Mouse (Mus musculus) heart, embryonic 16.5 days (tissue): ENCODE measurements around the gene Fem1b. TPM values are rescaled to one million over a fixed set of nuclear protein-coding genes. Genes with fewer than 3 reads are reported as not detected.
"Not testable (repeated sequence)": the region's sequence is repeated elsewhere in the genome, so short reads cannot be mapped to it uniquely, and the experiment has no call there.

Experiments
- ATAC-seq: fragments of 200-750 bp; cut with Nextera tagmentation; replicated peaks from 2 replicates; pipeline ENCODE4 v1.8.0; 2017; ENCODE audit warnings: moderate number of reproducible peaks; ENCODE audit not compliant: insufficient read depth, low FRiP score; ENCODE audit errors: extremely low read depth
- H3K27ac ChIP-seq: fragments of 300-500 bp; sonication (generic); 2 replicates; pipeline ENCODE4 v1.5.1; 2014; ENCODE audit warnings: mild to moderate bottlenecking, low read length, control low read depth, moderate library complexity
- H3K27me3 ChIP-seq: fragments of 300-500 bp; sonication (generic); 2 replicates; pipeline ENCODE4 v1.6.1; 2014; ENCODE audit warnings: low read length, mixed read lengths; ENCODE audit not compliant: control insufficient read depth, insufficient read depth
- H3K36me3 ChIP-seq: fragments of 300-500 bp; sonication (generic); 2 replicates; pipeline ENCODE4 v1.6.1; 2014; ENCODE audit not compliant: control insufficient read depth, insufficient read depth
- H3K4me1 ChIP-seq: fragments of 300-500 bp; sonication (generic); 2 replicates; pipeline ENCODE4 v1.6.1; 2014; ENCODE audit warnings: low read length, mixed read lengths; ENCODE audit not compliant: control insufficient read depth, insufficient read depth
- H3K4me2 ChIP-seq: fragments of 300-500 bp; sonication (generic); 2 replicates; pipeline ENCODE4 v1.6.1; 2014; ENCODE audit warnings: low read depth, mild to moderate bottlenecking, control low read depth, low read length
- H3K4me3 ChIP-seq: fragments of 300-500 bp; sonication (generic); 2 replicates; pipeline ENCODE4 v1.5.1; 2014; ENCODE audit warnings: mild to moderate bottlenecking, control low read depth, low read length
- H3K9ac ChIP-seq: fragments of 300-500 bp; sonication (generic); 2 replicates; pipeline ENCODE4 v1.6.1; 2014; ENCODE audit warnings: low read length, control low read depth
- H3K9me3 ChIP-seq: fragments of 300-500 bp; sonication (generic); replicated peaks from 2 replicates; pipeline ENCODE4 v1.6.1; 2016; ENCODE audit warnings: low read length; ENCODE audit not compliant: control insufficient read depth
- WGBS: fragments of 180-500 bp; shearing (Covaris S2); extraction: QIAGEN DNeasy Blood & Tissue Kit; methylation state at CpG from one replicate; pipeline ENCODE4 v1.1.7; 2014; 5-methylcytosine and 5-hydroxymethylcytosine counted together
- polyA plus RNA-seq: library from polyadenylated mRNA; unstranded; fragments of >200 nt; fragmentation: Nextera tagmentation; extraction: Ambion mirVana; gene quantifications from 2 replicates; pipeline ENCODE4 v1.2.1, GENCODE M21; 2015

Fem1b gene
- polyA plus RNA-seq, 1 experiment from 2014 or later, result 12.1 TPM

GRCm38 (mm10) chr9:62799218-62799617 is 12.5 kb downstream of the Fem1b start:
- not testable (repeated sequence) for H3K4me3 ChIP-seq, H3K27ac ChIP-seq, H3K9me3 ChIP-seq, H3K4me1 ChIP-seq, H3K9ac ChIP-seq, ATAC-seq, H3K4me2 ChIP-seq, H3K27me3 ChIP-seq, H3K36me3 ChIP-seq
- 83% methylated on average over 2 of the region's 2 CpGs for WGBS

- 90% methylated on average over 12 of the region's 12 CpGs for WGBS
- H3K27me3 ChIP-seq, result no peaks in the 10 kb centered on the region
- no peak for ATAC-seq
- no peaks in the 10 kb centered on the region for H3K36me3 ChIP-seq
- no peak overlapping the region for H3K4me2 ChIP-seq
- H3K9ac ChIP-seq, result no peak overlapping the region
- H3K4me1 ChIP-seq, result no peaks in the 10 kb centered on the region
- no peaks in the 10 kb centered on the region for H3K9me3 ChIP-seq
- H3K4me3 ChIP-seq, result no peak overlapping the region
- H3K27ac ChIP-seq, result no peak overlapping the region
These were observed 21.9 kb downstream of the Fem1b start for GRCm38 (mm10) chr9:62789856-62790255.

- Histone ChIP-seq H3K36me3 (no peaks in the 10 kb centered on the region), H3K4me3 (no peak overlapping the region), H3K27ac (no peak overlapping the region), H3K27me3 (no peaks in the 10 kb centered on the region), H3K9ac (no peak overlapping the region), H3K4me1 (peaks cover 9% of the 10 kb centered on the region), H3K9me3 (no peaks in the 10 kb centered on the region; the same call in 1 of the 2 replicates), H3K4me2 (no peak overlapping the region)
- no peak for ATAC-seq
- WGBS, result 77% methylated on average over 5 of the region's 5 CpGs
These were observed 25.0 kb downstream of the Fem1b start for GRCm38 (mm10) chr9:62786721-62787120.

GRCm38 (mm10) chr9:62784233-62784632 is 27.5 kb downstream of the Fem1b start:
- H3K9ac ChIP-seq, result no peak overlapping the region
- H3K27me3 ChIP-seq, result no peaks in the 10 kb centered on the region
- no peak overlapping the region for H3K4me2 ChIP-seq
- no peak overlapping the region for H3K4me3 ChIP-seq
- H3K36me3 ChIP-seq, result no peaks in the 10 kb centered on the region
- ATAC-seq, result no peak
- WGBS, result 90% methylated on average over 2 of the region's 2 CpGs
- H3K9me3 ChIP-seq, result no peaks in the 10 kb centered on the region; the same call in 1 of the 2 replicates
- H3K4me1 ChIP-seq, result peaks cover 9% of the 10 kb centered on the region
- no peak overlapping the region for H3K27ac ChIP-seq

- Histone ChIP-seq H3K9me3 (no peaks in the 10 kb centered on the region; the same call in 1 of the 2 replicates), H3K4me3 (no peak overlapping the region), H3K36me3 (no peaks in the 10 kb centered on the region), H3K9ac (no peak overlapping the region), H3K27ac (no peak overlapping the region), H3K27me3 (no peaks in the 10 kb centered on the region), H3K4me2 (no peak overlapping the region), H3K4me1 (peaks cover 9% of the 10 kb centered on the region)
- no peak for ATAC-seq
- 42% methylated on average over 16 of the region's 16 CpGs for WGBS
These were observed 28.6 kb downstream of the Fem1b start for GRCm38 (mm10) chr9:62782976-62783781.

GRCm38 (mm10) chr9:62781965-62782364 is 29.8 kb downstream of the Fem1b start:
- 56% methylated on average over 3 of the region's 3 CpGs for WGBS
- no peaks in the 10 kb centered on the region; the same call in 1 of the 2 replicates for H3K9me3 ChIP-seq
- peaks cover 9% of the 10 kb centered on the region for H3K4me1 ChIP-seq
- no peak for ATAC-seq
- no peaks in the 10 kb centered on the region for H3K36me3 ChIP-seq
- H3K27ac ChIP-seq, result no peak overlapping the region
- H3K9ac ChIP-seq, result no peak overlapping the region
- no peak overlapping the region for H3K4me2 ChIP-seq
- no peaks in the 10 kb centered on the region for H3K27me3 ChIP-seq
- no peak overlapping the region for H3K4me3 ChIP-seq

- Histone ChIP-seq H3K4me3 (no peak overlapping the region), H3K9ac (no peak overlapping the region), H3K9me3 (no peaks in the 10 kb centered on the region), H3K4me1 (peaks cover 14% of the 10 kb centered on the region), H3K27me3 (no peaks in the 10 kb centered on the region), H3K36me3 (no peaks in the 10 kb centered on the region), H3K4me2 (no peak overlapping the region), H3K27ac (no peak overlapping the region)
- no peak for ATAC-seq
- 67% methylated on average over 9 of the region's 9 CpGs for WGBS
These were observed 33.0 kb downstream of the Fem1b start for GRCm38 (mm10) chr9:62778721-62779120.

- Histone ChIP-seq H3K4me3 (no peak overlapping the region), H3K36me3 (no peaks in the 10 kb centered on the region), H3K27me3 (no peaks in the 10 kb centered on the region), H3K4me2 (no peak overlapping the region), H3K9ac (no peak overlapping the region), H3K27ac (no peak overlapping the region), H3K9me3 (no peaks in the 10 kb centered on the region), H3K4me1 (peaks cover 8% of the 10 kb centered on the region)
- ATAC-seq, result no peak
- WGBS, result 5% methylated on average over 5 of the region's 5 CpGs
These were observed 34.3 kb downstream of the Fem1b start for GRCm38 (mm10) chr9:62777461-62777860.

- no peak for ATAC-seq
- H3K36me3 ChIP-seq, result no peaks in the 10 kb centered on the region
- H3K4me2 ChIP-seq, result no peak overlapping the region
- 40% methylated on average over 4 of the region's 4 CpGs for WGBS
- H3K9me3 ChIP-seq, result no peaks in the 10 kb centered on the region
- H3K9ac ChIP-seq, result no peak overlapping the region
- no peaks in the 10 kb centered on the region for H3K27me3 ChIP-seq
- no peak overlapping the region for H3K4me3 ChIP-seq
- H3K4me1 ChIP-seq, result peaks cover 5% of the 10 kb centered on the region; the same call in 1 of the 2 replicates
- H3K27ac ChIP-seq, result no peak overlapping the region
These were observed 36.3 kb downstream of the Fem1b start for GRCm38 (mm10) chr9:62775464-62775863.
